Mouse (Mus musculus): ENCODE results near the gene Gfpt2.
"Not testable (repeated sequence)": the region's sequence is repeated elsewhere in the genome, so short reads cannot be mapped to it uniquely, and the experiment has no call there.

The Gfpt2 gene

GRCm38 (mm10) chr11:49794342-49795144 is 565 bp downstream of the Gfpt2 start:
- DNase-seq (ENCODE audit: low spot score) = peak; percentile 78

- DNase-seq (ENCODE audit: low spot score) = no peak
Measured at GRCm38 (mm10) chr11:49798931-49799330, 5.0 kb downstream of the Gfpt2 start.

- no peak for DNase-seq (ENCODE audit: low spot score)
Measured at GRCm38 (mm10) chr11:49801516-49801915, 7.5 kb downstream of the Gfpt2 start.

- DNase-seq (ENCODE audit: low spot score) = no peak
Measured at GRCm38 (mm10) chr11:49803801-49804200, 9.8 kb downstream of the Gfpt2 start.

GRCm38 (mm10) chr11:49806218-49806617 is 12.2 kb downstream of the Gfpt2 start:
- DNase-seq (ENCODE audit: low spot score) = no peak

GRCm38 (mm10) chr11:49808946-49809345 is 15.0 kb downstream of the Gfpt2 start:
- no peak for DNase-seq (ENCODE audit: low spot score)

GRCm38 (mm10) chr11:49810696-49811095 is 16.7 kb downstream of the Gfpt2 start:
- not testable (repeated sequence) for DNase-seq (ENCODE audit: low spot score)

- DNase-seq (ENCODE audit: low spot score) = no peak
Measured at GRCm38 (mm10) chr11:49811099-49811541, 17.1 kb downstream of the Gfpt2 start.

GRCm38 (mm10) chr11:49811879-49812278 is 17.9 kb downstream of the Gfpt2 start:
- DNase-seq (ENCODE audit: low spot score) = no peak

- DNase-seq (ENCODE audit: low spot score) = no peak
Measured at GRCm38 (mm10) chr11:49818869-49819566, 25.0 kb downstream of the Gfpt2 start.

- no peak for DNase-seq (ENCODE audit: low spot score)
Measured at GRCm38 (mm10) chr11:49819676-49820075, 25.7 kb downstream of the Gfpt2 start.

GRCm38 (mm10) chr11:49820928-49821327 is 26.9 kb downstream of the Gfpt2 start:
- DNase-seq (ENCODE audit: low spot score) = no peak

- no peak for DNase-seq (ENCODE audit: low spot score)
Measured at GRCm38 (mm10) chr11:49821546-49821945, 27.6 kb downstream of the Gfpt2 start.

- DNase-seq (ENCODE audit: low spot score) = no peak
Measured at GRCm38 (mm10) chr11:49822337-49822736, 28.4 kb downstream of the Gfpt2 start.

- peak; percentile 77 for DNase-seq (ENCODE audit: low spot score)
Measured at GRCm38 (mm10) chr11:49824896-49825295, 30.9 kb downstream of the Gfpt2 start.

GRCm38 (mm10) chr11:49827243-49827642 is 33.3 kb downstream of the Gfpt2 start:
- peak; percentile 52 for DNase-seq (ENCODE audit: low spot score)

- DNase-seq (ENCODE audit: low spot score) = no peak
Measured at GRCm38 (mm10) chr11:49829176-49829745, 35.3 kb downstream of the Gfpt2 start.

GRCm38 (mm10) chr11:49831980-49832379 is 38.0 kb downstream of the Gfpt2 start:
- DNase-seq (ENCODE audit: low spot score) = no peak

GRCm38 (mm10) chr11:49832962-49833361 is 39.0 kb downstream of the Gfpt2 start:
- DNase-seq (ENCODE audit: low spot score) = no peak

- no peak for DNase-seq (ENCODE audit: low spot score)
Measured at GRCm38 (mm10) chr11:49834248-49834647, 40.3 kb downstream of the Gfpt2 start.

- no peak for DNase-seq (ENCODE audit: low spot score)
Measured at GRCm38 (mm10) chr11:49835257-49835956, 41.4 kb downstream of the Gfpt2 start.

GRCm38 (mm10) chr11:49837717-49838407 is 43.9 kb downstream of the Gfpt2 start:
- DNase-seq (ENCODE audit: low spot score) = peak; percentile 6
